Mouse (Mus musculus) layer of hippocampus, adult 11-12 months (tissue): ENCODE data around the gene Greb1.

Experiments used
- DNase-seq: peaks from one replicate; pipeline ENCODE4 v3.0.0; 2022; ENCODE audit warnings: low spot score

Greb1 gene

DNA sequence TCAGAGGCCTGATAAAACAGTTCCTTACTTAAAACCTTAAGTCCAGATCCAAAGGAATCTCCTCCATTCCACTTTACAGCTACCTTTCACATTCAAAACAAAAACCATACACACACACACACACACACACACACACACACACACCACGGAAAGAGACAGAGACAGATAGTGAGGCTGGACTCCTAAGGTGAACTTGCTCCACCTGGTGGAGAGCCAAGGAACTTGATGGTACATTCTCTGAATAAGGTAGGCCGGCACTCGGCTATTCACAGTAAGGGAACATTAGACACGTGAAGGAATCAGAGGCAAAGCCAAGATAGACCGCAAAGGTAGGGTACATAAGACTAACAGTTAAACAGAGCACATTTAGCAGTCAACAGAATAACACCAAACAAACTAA is 4.8 kb upstream of the Greb1 start:
- peak; percentile 89 for DNase-seq

DNA sequence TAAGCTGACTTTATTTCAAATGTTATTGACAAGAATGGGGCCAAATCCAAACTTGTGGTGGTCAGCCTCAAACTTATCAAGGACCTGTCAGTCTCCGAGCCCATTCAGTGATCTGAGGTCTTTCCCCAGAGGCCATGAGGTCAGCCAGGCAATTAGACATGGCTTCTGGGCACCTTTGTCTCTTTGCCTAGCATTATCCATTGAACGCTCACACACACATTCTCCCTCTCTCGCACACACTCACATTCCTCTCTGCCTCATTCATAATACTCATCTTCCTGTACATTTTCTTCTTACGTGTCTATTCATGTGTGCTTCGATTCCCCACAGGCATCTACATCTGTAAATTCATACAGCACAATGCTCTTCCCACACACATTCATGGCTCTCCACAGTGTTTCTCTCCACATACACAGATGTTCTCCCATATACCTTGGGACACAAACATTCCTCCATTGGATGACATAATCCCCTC is 3.3 kb upstream of the Greb1 start:
- DNase-seq, result no peak

DNA sequence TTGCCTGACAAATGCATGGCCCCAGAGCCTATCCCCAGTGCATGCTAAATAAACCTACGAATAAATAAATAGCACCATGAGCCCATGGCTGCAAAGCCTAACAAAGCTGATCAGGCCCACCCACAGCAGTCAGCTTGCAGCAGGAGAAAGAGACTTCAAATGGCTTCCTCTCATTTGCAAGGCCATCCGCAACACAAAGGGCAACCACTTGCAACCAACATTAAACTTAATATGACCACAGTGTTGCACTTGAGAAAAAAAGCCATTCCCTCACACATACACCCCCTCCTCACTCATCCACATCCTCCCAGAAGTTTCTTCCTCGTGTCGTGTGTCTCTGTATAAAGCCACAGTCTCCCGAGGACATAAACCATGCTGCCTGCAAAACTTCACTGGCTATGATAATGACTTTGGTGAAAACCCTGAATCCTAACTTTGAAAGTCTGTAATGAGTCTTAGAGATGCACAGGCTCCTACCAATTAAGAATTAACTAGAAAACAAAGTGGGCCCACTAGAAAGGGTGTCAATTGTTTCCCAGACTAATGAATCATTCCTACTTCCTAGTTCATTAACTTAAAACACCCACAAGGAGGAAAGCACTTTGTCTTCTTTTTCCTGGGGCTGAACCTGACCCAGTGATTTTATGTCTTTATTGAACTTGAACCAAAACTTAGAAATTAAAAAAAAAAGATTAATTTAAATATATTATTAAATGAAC is 2.7 kb upstream of the Greb1 start:
- DNase-seq, result no peak

DNA sequence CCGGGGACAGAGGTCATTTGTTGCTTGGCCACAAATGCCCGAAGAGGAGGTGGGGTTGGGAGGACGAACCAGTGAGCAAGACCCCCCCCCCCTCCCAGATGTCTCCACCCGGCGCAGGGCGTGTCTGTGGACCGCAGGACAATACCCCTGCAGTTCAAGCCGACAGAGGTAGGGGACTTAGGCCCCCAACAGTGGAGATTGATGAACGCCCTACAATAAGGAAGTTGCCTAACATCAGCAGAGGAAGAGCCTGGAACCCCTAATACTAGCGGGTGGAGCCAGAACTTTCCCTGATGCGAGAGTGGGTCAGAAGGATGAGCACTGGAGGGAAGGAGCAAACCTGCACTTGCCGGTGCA is 251 bp upstream of the Greb1 start:
- DNase-seq, result no peak

DNA sequence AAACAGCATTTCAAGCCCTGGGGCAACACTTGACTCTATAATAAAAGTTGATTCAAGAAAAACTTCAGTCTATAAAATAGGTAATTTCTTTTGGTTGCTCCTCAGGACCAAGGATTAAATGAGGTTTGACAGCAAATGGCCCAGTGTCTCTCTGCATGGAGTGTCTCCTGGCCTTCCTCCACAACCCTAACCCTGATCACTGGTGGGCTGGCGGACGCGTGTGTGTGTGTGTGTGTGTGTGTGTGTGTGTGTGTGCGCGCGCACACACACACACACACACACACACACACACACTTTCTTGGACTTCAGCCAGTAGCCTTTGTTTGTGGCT is 793 bp downstream of the Greb1 start:
- no peak for DNase-seq

DNA sequence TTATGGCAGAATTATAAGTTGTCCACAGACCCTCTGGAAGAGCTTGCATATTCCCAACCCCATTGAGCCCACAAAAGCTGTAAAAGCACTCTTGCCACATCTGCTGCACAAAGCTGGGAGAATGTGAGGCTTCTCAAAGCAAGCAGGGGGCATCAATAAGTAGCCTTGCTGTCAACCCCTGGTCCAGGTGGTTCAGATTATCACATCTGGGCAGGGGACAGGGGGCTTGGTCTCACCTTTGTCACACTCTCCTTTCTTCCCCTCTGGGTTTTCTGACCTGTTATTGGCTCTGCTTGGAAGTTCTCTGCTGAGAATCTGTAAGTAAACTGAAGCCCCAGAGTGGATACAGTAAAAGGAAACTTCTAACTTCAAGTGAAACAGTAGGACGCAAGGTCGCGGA is 1.8 kb downstream of the Greb1 start:
- no peak for DNase-seq

DNA sequence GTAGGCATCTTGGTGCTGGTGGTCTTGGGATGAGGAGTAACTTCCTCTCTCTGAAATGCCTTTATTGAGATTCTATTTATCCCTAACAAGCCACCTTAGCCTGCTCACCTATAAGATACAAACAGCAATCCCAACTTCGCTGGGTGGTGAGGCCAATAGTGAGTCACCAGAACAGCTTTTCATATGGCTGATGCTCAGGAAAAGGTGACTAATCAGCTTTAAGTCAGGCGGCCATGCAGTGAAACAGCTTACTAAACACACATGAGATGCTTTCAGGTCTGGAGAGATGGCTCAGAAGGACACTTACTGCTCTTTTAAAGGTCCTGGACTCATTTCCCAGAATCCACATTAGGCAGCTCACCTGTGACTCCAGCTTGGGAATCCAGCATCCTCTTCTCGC is 4.9 kb downstream of the Greb1 start:
- no peak for DNase-seq

DNA sequence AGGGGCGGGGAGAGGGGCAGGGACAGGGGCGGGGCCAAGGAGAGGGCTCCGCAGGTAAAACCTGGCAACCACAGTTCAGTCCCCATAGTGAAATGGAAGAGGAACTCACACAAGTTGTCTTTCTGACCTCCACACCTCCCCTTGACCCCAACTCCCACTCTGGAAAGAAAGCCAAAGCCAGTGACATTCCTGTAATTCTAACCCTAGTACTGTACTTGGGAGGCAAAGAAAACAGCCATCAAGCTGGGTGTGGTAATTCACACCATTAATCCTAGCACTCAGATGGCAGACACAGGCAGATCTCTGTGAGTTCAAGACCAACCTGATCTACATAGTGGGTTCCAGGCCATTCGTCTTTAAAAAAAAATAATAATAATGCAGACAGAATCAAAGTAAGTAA is 7.3 kb downstream of the Greb1 start:
- no peak for DNase-seq

DNA sequence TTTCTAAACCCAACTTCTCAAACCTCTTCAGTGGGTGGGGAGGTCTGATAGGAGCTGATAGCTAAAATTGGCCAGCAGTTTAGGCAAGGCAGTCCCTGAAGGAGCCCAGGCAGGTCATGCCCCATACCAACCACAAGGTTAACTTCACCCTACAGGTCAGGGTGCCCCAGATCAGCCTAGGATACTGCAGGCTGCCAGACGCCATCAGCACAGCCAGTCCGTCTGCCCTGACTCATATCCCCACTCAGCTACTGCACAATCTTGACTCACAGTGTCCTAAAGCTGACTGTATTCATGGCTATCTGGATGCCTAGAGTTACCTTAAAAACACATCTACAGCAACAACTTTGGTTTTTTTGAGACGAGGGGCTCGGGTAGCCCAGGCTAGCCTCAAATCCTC is 10.2 kb downstream of the Greb1 start:
- DNase-seq, result no peak

DNA sequence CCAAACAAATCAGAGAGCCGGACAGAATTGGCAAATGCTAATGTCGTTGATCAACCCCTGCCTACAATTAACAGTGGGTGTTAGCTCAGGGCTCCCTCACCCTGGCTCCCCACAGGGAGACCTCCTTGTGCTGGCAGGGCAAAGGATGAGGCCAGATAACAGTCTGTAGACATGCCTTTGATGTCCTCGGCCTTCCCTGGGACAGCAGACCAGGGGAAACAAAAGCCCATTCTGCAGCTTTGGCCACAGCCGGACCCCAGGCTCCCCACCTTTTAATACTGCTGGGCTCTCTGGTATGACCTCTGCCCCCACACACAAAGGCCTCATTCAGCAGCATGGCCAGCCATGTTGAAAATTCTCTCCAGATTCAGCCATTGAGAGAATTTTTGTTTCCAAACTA is 10.9 kb downstream of the Greb1 start:
- DNase-seq, result no peak

DNA sequence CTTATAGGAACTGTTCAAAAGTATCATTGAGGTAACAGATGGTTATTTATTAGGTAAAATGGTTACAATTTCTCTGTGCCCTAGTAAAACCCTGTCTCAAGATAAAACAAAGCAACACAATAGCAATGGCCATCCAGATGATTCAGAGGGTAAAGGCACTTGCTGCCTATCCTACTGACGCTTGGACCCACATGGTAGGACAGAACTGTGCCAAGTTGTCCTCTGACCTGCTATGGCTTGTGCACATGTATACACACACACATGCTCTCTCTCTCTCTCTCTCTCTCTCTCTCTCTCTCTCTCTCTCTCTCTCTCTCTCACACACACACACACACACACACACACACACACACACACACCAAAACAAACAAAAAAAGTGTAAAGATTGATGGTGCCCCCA is 11.5 kb downstream of the Greb1 start:
- DNase-seq, result no peak

DNA sequence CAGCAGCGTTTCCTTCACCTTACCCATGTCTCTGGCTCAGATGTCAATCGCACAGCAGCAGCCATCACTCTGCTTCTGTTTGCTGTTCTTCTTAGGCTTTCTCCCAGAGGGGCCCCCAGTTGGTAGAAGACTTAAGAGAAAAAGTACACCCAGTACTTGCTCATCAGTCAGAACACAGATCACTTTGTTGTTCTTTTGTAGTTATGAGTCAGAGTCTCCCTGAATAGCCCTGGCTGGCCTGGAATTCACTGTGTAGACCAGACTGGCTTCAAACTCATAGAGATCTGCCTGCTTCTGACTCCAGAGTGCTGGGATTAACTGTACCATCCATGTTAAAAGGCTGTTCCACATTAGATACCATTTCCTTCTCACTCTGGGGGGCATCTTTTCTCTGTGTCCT is 12.1 kb downstream of the Greb1 start:
- no peak for DNase-seq

DNA sequence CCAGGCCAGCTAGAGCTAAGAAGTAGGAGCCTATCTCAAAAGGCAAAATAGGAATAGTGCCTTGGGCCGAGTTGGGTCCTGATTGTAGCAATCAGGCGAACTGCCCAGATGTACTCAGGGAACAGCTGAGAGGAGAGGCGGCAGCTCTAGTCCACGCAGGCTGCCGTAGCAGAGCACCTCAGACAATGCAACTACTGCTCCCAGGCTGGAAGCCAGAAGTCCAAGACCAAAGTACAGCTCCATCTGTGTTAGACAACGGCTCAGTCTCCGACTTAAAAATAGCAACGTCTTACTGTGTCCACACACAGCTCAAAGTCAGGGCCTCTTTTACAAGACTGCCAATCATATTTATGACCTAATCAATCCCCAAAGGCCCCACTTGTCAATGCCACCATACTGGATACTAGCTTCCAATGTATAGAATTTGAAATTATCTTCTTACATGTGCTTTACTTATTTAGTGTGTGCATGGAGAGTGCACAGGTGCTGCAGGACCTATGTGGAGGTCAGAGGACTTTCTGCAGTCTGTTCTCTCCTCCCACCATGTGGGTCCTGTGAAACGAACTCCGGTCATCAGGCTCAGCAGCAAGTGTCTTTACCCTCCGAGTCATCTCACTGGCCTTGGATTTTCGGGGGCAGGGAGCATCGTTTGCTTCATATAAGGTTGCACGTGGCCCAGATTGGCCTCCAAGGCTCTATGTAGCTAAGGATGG is 19.5 kb downstream of the Greb1 start:
- no peak for DNase-seq

DNA sequence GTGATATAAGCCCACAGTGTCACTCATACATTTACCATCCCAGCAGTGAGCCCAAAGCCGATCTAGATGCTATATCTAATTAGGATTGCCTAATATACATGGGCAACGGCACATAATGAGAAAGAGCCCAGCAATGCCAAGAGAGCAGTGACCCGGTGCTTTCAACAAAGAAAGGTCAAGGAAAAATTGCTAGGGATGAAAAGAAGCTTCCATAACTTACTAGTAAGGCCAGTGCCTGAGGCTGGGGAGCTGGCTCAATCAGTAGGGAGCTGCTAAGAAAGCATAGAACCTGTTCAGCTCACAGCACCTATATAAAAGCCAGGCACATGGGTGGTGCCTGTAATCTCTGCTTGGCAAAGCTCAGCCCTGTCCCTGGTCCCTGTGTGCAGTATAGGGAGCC is 20.4 kb downstream of the Greb1 start:
- no peak for DNase-seq

DNA sequence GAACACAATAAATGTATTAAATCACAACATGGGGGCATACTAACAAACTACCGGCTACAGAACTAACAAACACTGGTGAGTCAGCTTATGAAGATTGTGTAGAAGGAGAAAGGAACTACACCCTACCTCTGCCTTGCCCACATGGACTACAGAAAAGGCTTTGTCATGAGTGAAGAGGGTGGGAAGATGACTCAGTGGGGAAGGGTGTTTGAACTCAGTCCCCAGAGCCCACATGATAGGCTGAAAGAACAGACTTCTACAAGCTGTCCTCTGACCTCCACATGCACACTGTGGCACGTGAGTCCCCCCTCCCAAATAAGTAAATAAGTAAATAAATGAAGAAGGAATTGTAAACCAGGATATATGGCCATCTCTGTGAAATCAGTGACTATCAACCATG is 21.5 kb downstream of the Greb1 start:
- no peak for DNase-seq

DNA sequence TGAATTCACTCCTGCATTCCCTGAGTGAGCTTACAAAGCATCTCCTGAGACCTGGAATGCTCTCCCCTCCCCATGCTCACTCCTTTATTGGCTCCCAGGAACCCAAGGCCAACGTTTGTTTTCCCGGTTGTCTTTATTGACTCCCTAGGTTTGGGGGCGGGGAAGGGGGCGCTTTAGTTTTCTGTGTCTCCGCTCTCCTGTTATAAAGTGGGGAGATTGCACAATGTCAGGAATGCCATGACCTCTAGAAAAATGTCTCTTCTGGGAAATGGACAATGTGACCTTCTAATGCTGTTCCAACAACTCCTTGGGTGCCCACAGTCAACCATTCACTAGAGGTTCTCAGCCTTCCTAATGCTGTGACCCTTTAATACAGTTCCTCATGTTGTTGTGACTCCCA is 22.2 kb downstream of the Greb1 start:
- no peak for DNase-seq

DNA sequence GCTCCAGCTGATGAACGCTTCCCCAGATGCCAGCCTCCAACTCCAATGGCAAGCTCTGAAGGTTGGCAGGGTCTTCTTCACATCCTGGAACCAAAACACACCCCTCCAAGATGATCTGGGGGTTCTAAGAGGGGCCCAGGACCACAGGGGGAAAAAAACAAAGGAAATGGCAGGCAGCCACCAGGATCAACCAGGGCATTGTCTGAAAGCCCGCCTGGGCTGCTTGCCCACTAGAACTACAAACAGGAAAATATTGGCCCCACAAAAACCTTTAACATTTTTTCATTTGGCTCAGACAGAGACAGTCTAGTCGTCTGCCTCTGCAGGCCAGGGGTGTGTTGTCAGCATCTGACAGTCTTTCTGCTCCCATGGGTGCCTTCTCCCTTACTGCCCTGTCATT is 25.3 kb downstream of the Greb1 start:
- DNase-seq, result no peak

DNA sequence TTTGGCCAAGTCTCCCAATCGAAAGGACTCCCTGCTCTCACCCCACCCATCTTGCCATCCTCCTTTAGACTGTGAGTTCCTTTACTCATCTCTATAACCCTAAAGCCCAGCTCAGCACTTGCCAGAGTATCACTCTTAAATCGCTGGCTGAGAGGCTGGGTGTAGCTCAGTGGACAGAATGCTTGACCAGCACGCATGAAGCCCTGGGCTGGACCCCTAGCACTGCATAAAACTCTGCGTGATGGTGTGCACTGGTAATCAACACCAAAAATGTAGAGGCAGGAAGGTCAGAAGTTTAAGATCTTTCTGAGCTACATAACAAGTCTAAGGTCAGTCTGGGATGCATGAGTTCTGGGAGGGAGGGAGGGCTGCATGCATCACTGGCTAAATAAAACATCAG is 26.1 kb downstream of the Greb1 start:
- DNase-seq, result no peak

DNA sequence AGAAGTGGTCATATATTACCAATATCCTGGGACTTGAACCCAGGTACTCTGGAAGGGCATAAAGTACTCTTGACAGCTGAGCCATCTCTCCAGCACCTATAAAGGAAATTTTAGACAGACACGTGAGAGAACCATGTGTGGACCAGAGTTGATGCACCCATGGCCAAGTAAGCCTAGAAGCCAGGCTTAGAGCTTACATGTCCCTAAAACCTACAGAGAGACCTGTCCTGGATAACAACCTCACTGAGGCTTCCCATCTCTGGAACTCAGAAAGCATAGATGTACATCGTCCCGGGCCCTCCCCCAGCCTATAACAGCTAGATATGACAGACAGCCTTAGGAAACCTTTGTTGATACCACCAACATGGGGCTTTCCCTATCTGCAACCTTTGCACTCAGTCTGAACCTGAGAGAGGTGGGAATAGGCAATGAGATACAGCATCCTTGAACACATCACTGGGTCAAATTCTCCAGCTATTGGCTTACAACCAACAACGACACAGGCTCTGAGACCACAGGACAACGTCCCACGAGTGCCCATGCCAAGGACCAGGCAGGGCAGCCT is 31.0 kb downstream of the Greb1 start:
- no peak for DNase-seq

DNA sequence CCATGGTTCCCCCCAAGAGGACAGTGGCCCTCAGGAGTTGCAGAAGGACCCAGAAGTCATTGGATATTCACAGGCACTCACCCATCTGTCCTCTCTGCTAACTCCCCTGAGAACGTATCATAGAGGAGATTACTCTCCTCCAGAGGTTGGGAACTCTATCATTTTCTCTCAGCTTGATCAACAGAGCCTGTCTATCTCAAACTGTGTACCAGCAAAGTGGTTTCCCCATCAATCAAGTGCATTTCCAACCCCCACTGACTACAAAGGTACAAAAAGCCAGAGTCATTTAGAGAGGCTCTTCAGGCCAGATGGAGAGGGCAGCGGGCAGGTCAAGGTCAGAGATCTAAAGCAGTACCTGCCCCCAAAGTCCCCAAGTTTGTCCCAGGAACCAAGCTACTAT is 32.0 kb downstream of the Greb1 start:
- DNase-seq, result no peak

DNA sequence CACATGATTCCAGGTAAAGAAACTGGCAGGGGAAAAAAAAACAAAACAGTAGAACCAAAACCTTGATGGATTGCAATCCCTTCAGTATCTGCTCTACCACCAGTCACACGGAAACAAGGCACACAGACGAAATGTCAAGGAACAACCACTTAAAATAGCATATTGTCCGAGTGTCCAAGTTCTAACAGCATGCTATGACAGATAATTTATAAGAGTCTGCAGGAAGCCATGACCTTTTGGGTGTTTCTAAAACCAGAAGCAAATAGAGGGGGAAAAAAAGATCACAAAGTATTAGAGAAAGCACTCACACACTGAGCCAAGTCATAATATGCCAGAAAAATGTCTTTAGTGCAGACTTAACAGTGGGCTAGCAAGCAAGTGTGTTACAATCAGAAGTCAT is 32.4 kb downstream of the Greb1 start:
- DNase-seq, result no peak

DNA sequence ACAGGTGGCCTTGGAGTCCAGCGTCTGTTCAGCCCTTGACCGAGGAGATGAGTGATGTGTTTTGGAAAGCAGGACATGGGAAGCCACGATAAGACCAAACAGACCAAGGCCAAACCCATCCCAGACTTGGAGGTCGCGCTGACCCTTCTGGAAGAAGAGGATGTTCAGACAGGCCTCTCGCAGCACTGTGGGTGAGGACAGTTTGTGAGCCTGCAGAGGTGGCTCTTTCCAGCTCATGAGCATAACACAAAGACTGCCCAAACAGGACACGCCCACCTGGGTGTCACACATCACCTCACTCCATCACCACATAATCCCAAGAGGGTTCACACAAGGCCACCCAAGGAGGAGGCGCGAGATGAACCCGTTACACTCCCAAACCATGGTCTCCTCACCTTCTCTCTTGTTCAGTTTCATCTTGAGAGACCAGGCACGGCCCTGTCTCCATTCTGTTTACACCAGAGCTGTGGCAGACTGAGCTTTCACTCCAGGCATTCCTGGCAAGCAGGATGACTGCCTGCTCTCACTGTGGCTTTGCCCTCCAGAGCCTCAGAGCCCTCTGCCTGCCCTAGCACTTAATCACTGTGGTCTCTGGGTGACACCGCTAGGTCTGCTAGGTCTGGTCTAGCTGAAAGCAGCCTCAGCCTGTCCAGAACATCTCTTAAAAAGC is 35.8 kb downstream of the Greb1 start:
- no peak for DNase-seq
